Mouse (Mus musculus) stomach, embryonic 16.5 days (tissue): ENCODE results near the gene Scaper. TPM values are rescaled to one million over a fixed set of nuclear protein-coding genes. Genes with fewer than 3 reads are reported as not detected.

ENCODE experiments used
- ATAC-seq: fragments of 200-750 bp; cut with Nextera tagmentation; 2 replicates; pipeline ENCODE4 v1.8.0; 2017; ENCODE audit warnings: moderate number of reproducible peaks, moderate TSS enrichment; ENCODE audit not compliant: insufficient read depth, low FRiP score
- H3K27ac ChIP-seq: fragments of 300-500 bp; sonication (generic); 2 replicates; pipeline ENCODE4 v1.5.1; 2014; ENCODE audit warnings: low read length
- H3K27me3 ChIP-seq: fragments of 300-500 bp; sonication (generic); 2 replicates; pipeline ENCODE4 v1.6.1; 2014; ENCODE audit warnings: low read length, control low read depth, mixed read lengths; ENCODE audit not compliant: control insufficient read depth, insufficient read depth
- H3K36me3 ChIP-seq: fragments of 300-500 bp; sonication (generic); 2 replicates; pipeline ENCODE4 v1.6.1; 2014; ENCODE audit warnings: low read length; ENCODE audit not compliant: control insufficient read depth, insufficient read depth
- H3K4me1 ChIP-seq: fragments of 300-500 bp; sonication (generic); 2 replicates; pipeline ENCODE4 v1.6.1; 2014; ENCODE audit warnings: low read length, control low read depth, mixed read lengths; ENCODE audit not compliant: control insufficient read depth, insufficient read depth
- H3K4me2 ChIP-seq: fragments of 300-500 bp; sonication (generic); 2 replicates; pipeline ENCODE4 v1.6.1; 2014; ENCODE audit warnings: low read depth, low read length, mixed read lengths
- H3K4me3 ChIP-seq: fragments of 300-500 bp; sonication (generic); replicated peaks from 2 replicates; pipeline ENCODE4 v1.5.1; 2014; ENCODE audit warnings: mild to moderate bottlenecking, low read length
- H3K9ac ChIP-seq: fragments of 300-500 bp; sonication (generic); 2 replicates; pipeline ENCODE4 v1.6.1; 2014; ENCODE audit warnings: low read length
- H3K9me3 ChIP-seq: fragments of 300-500 bp; sonication (generic); replicated peaks from 2 replicates; pipeline ENCODE4 v1.6.1; 2016; ENCODE audit warnings: low read length, control low read depth; ENCODE audit not compliant: control insufficient read depth
- WGBS: fragments of 180-500 bp; shearing (Covaris S2); extraction: QIAGEN DNeasy Blood & Tissue Kit; methylation state at CpG from one replicate; pipeline ENCODE4 v1.1.7; 2014; 5-methylcytosine and 5-hydroxymethylcytosine counted together
- polyA plus RNA-seq: library from polyadenylated mRNA; unstranded; fragments of >200 nt; fragmentation: Nextera tagmentation; extraction: Ambion mirVana; gene quantifications from 2 replicates; pipeline ENCODE4 v1.2.1, GENCODE M21; 2015

Scaper gene
- polyA plus RNA-seq, 1 experiment from 2014 or later: 9.7 TPM

DNA sequence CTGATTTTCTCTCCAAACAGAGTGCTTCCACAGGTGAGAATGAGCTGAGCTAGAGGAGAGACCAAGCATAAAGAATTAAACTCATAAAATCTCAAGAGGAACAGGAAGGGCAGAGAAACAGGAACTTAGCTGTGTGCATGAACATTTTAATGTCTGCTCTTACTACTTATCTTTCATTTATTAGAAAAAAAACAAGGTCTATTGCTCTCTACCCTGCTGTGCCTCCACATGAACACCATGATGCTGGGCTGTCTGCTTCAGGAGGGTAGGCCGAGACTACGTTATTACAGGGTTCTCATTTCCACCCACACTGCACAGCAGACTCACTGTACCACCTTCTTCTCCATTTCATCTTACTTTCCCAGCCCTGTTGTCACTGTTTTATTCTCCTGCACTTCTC, 291.5 kb downstream of the Scaper start:
- H3K36me3 ChIP-seq: no peaks in the 10 kb centered on the region
- H3K9ac ChIP-seq: no peak overlapping the region
- H3K4me1 ChIP-seq: no peaks in the 10 kb centered on the region
- H3K27me3 ChIP-seq: no peaks in the 10 kb centered on the region
- no peak overlapping the region for H3K4me2 ChIP-seq
- ATAC-seq: no peak
- 95% methylated on average over 2 of the region's 2 CpGs for WGBS
- no peak overlapping the region for H3K27ac ChIP-seq
- H3K4me3 ChIP-seq: no peak overlapping the region
- H3K9me3 ChIP-seq: no peaks in the 10 kb centered on the region

DNA sequence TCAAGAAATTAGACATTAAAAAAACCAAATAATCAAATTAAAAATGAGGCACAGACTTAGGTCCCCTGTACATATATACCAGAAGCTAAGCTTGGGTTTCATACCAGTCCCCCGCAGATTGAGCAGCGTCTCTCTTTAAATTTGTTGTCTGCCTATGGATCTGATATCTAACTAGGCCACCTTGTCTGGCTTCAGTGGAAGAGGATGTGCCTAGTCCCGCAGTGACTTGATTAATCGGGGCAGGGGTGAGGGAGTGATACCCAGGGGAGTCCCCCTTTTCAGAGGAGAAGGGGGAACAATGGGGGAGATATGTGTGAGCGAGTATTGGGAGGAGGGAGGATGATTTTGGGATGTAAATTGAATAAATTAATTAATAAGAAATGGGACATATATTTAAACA, 310.9 kb downstream of the Scaper start:
- Histone ChIP-seq H3K4me3 (no peak overlapping the region), H3K4me2 (no peak overlapping the region), H3K9ac (no peak overlapping the region), H3K4me1 (no peaks in the 10 kb centered on the region), H3K27ac (no peak overlapping the region), H3K9me3 (no peaks in the 10 kb centered on the region), H3K36me3 (no peaks in the 10 kb centered on the region), H3K27me3 (no peaks in the 10 kb centered on the region)
- no peak for ATAC-seq
- 79% methylated on average over 5 of the region's 5 CpGs for WGBS

DNA sequence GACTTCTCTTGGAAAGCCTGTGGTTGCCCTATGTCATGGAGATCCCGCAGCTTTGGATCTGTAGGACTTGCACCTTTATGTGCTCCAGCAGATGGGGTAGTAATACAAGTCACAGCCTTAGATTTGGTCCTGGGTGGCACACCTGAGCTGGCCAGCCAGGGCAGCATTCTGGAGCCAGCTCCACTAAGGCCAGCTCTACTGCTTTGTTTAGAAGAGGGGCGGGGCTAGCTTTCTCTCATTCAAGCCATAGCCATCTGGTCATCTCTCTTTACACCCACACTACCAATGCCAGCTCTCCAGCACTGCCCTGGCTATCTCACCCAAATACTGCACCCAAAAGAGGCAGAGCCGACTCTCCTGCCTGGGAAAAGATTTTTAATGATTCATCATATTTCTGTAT, 323.2 kb downstream of the Scaper start:
- Histone ChIP-seq H3K4me1 (no peaks in the 10 kb centered on the region), H3K27me3 (no peaks in the 10 kb centered on the region), H3K9me3 (no peaks in the 10 kb centered on the region), H3K27ac (no peak overlapping the region), H3K9ac (no peak overlapping the region), H3K4me3 (no peak overlapping the region), H3K36me3 (no peaks in the 10 kb centered on the region), H3K4me2 (no peak overlapping the region)
- 76% methylated on average over 3 of the region's 3 CpGs for WGBS
- ATAC-seq: no peak

DNA sequence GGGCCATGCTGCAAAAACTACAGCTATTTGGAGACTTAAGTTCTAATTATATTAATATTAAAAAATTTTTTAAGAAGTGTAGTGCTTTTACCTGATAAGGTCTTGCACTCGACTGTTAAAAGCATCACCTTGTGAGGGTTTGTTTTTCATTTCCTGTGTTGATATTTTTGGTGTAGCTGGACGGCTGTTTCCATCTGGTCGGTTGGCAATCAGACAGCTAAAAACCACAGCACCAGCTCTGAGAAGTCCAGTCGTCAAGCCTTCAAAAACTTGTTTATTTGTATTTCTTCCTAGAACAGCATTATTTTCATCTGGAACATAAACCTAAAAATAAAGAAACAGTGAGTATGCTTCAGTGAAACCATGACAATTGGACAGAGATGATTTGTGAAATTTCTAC, 328.2 kb downstream of the Scaper start:
- ATAC-seq: no peak
- Histone ChIP-seq H3K4me3 (no peak overlapping the region), H3K36me3 (no peaks in the 10 kb centered on the region), H3K27me3 (no peaks in the 10 kb centered on the region), H3K27ac (no peak overlapping the region), H3K4me2 (no peak overlapping the region), H3K9ac (no peak overlapping the region), H3K9me3 (no peaks in the 10 kb centered on the region), H3K4me1 (no peaks in the 10 kb centered on the region)
- WGBS: 38% methylated on average over 4 of the region's 4 CpGs

DNA sequence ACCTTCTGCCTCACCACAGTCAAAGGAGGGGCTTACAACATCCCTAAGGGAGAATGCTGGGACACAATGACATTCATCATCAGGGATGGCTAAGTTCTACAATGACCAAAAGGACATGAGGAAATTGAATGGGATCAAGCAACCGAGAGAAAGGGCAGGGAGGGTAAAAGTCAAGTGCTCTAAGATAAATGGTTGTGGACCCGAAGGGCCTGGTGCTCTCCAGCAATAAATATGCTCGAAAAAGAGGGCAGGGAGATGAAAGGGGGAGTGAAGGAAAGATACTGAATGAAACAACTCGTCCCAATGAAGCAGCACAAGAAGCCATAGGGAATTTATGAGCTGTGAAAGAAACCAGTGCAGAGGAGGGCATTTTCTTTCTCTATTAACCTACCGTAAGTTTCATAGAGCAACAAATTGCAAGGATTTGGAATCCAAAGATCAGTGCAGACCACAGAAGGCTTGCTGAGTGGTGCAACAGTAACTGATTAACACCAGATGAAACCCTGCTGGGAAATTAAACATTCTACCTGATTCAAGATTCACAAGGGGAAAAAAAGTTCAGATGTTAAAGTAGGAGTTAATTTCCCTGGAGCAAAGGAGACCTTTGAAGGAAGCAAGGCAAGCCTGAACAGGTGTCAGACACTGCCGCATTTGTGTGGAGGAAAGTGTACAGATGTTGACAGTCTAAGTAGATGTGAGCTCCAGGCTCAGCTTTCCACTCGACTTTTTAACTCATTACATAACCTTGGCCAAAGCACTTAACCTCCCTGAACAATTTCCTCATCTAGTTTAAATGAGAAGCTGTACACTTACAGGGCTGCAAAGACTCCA, 329.0 kb downstream of the Scaper start:
- Histone ChIP-seq H3K9me3 (no peaks in the 10 kb centered on the region), H3K4me2 (no peak overlapping the region), H3K4me3 (no peak overlapping the region), H3K27ac (no peak overlapping the region), H3K9ac (no peak overlapping the region), H3K27me3 (no peaks in the 10 kb centered on the region), H3K4me1 (no peaks in the 10 kb centered on the region), H3K36me3 (no peaks in the 10 kb centered on the region)
- no peak for ATAC-seq
- WGBS: 29% methylated on average over 7 of the region's 7 CpGs

DNA sequence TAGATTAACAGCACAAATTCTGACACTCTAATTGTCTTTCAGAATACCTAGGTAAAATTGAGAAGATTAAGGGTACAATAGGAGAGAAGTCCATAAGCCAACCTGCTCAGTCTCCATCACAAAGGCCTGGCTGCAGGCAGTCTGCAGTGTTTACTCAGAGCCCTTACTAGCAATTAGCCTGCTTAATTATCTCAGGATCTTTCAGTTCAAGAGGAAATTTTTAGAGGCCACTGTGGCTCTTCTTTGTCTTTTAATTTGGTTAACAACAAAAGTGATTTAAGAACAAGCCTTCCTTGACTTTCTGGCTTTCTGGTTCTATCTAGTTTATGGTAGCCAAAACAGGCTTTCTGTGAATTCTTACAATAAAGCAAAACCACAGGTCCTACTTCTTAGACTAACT, 339.3 kb downstream of the Scaper start:
- Histone ChIP-seq H3K27ac (no peak overlapping the region), H3K36me3 (no peaks in the 10 kb centered on the region), H3K4me3 (no peak overlapping the region), H3K9me3 (no peaks in the 10 kb centered on the region), H3K4me2 (no peak overlapping the region), H3K4me1 (no peaks in the 10 kb centered on the region), H3K9ac (no peak overlapping the region), H3K27me3 (no peaks in the 10 kb centered on the region)
- ATAC-seq: no peak

DNA sequence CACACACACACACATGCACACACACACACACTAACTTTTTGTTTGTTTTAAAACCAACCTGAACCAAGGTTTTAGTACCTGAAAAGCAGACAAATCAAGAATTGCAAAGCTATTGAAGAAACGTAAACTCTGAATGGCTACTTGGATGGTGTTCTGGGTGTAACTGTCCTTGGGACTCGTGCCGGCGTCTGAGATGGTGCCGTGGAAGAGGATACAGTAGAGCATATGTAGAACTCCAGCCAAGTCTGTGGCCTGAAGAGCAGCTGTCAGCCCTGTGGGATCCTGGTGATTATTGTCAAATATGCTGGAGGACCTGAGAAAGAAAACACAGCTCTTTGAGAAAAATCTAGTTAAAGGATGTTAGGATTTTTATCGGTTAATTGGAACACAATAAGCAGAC, 351.8 kb downstream of the Scaper start:
- no peak overlapping the region for H3K4me3 ChIP-seq
- H3K9me3 ChIP-seq: no peaks in the 10 kb centered on the region
- H3K4me2 ChIP-seq: no peak overlapping the region
- 89% methylated on average over 6 of the region's 6 CpGs for WGBS
- no peak for ATAC-seq
- no peaks in the 10 kb centered on the region for H3K36me3 ChIP-seq
- H3K9ac ChIP-seq: no peak overlapping the region
- H3K27me3 ChIP-seq: no peaks in the 10 kb centered on the region
- H3K27ac ChIP-seq: no peak overlapping the region
- H3K4me1 ChIP-seq: no peaks in the 10 kb centered on the region

DNA sequence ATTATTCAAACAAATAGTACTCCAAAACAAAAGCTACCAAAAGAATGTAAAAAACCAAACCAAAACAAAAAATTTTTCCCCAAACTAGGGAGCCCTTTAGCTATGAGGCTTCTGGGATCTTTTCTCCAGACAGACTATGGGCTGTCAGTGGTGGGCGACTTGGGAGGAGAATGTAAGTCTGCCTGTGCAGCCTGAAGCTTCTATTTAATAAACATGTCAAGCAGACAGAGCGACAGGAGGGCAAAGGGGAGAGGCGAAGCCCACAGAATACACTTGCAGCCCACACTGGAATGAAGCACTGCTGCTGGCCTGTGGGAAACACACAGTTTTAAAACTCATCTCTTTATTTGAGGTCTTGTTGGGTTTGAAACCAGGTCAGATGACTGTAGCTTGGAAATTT, 356.5 kb downstream of the Scaper start:
- no peak overlapping the region for H3K9ac ChIP-seq
- H3K4me2 ChIP-seq: no peak overlapping the region
- no peaks in the 10 kb centered on the region for H3K36me3 ChIP-seq
- no peak for ATAC-seq
- H3K9me3 ChIP-seq: no peaks in the 10 kb centered on the region
- H3K4me3 ChIP-seq: no peak overlapping the region
- H3K4me1 ChIP-seq: no peaks in the 10 kb centered on the region
- no peak overlapping the region for H3K27ac ChIP-seq
- H3K27me3 ChIP-seq: no peaks in the 10 kb centered on the region
- WGBS: 26% methylated on average over 3 of the region's 3 CpGs

DNA sequence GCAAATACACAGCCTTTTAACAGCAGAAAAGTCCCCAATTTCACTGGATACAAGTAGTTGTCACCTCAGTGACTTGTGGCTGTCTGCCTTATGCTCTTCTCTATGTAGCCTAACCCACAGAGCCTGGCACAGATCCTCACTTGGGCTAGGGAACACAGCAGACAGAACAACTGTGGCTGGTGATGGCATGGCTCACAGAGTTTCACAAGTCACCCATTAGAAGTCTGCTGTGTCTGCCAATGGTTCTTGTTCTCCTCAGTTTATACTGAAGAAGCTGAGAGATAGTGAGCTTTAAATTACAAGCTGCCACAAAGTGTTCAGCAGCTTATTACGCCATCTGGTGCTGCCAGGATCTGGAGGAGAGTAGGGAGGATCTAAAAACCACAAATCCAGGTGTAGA, 361.3 kb downstream of the Scaper start:
- ATAC-seq: no peak
- no peaks in the 10 kb centered on the region for H3K27me3 ChIP-seq
- H3K4me1 ChIP-seq: no peaks in the 10 kb centered on the region
- H3K27ac ChIP-seq: no peak overlapping the region
- WGBS: 85% methylated on average over 1 of the region's 1 CpGs
- H3K4me3 ChIP-seq: no peak overlapping the region
- H3K36me3 ChIP-seq: no peaks in the 10 kb centered on the region
- H3K4me2 ChIP-seq: no peak overlapping the region
- no peaks in the 10 kb centered on the region for H3K9me3 ChIP-seq
- H3K9ac ChIP-seq: no peak overlapping the region
